Mouse (Mus musculus): Measurements from ENCODE around the gene Ffar3. TPM values are rescaled to one million over a fixed set of nuclear protein-coding genes. Genes with fewer than 3 reads are reported as not detected.

Gene Ffar3
- polyA plus RNA-seq, 1 experiment from 2014 or later: not detected

DNA sequence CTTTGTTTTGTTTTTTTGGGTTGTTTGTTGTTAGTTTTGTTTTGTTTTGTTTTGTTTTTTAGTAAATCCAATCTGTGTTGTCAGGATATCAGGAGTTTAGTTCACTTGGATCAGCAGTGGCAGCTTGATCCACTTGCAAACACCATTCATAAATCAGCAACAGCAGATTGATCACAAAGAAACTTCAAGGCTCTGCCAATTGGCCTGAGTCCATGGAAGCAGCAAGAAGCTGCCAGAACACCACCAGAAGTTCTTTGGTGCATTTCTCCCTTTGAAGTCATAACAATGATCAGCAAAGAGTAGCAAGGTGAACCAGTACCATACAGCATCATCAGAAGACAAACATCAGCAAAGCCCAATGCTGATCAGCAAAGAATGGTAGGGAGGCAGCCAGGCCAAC lies 28.1 kb upstream of the Ffar3 start:
- H3K9ac ChIP-seq (replicated peaks; ENCODE audit: low read depth, low read length): no peak overlapping the region

DNA sequence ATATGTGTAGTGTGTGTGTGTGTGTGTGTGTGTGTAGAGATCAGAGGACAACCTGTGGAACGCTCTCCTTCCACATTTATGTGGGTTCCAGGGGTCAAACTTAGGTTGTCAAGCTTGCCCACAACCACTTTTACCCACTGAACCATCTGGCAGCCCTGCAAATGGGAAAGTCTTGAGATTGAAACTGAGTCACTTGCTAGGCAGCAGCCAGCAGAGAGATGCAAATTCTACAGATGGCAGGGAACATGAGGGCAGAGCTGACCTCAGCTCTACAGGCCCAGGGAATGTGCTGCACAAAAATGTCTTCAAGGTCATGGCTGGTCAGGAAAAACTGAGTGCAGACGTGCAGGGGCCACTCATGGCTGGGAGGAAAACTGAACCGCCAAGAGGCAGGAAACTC lies 25.4 kb upstream of the Ffar3 start:
- ATAC-seq (ENCODE audit: low read depth): no peak

More for the DNA sequence above, 28.1 kb upstream of the Ffar3 start:
- Histone ChIP-seq H3K4me1 (ENCODE audit: control insufficient read depth, insufficient read depth, low read length) (no peaks in the 10 kb centered on the region), H3K4me2 (ENCODE audit: low read depth, low read length) (no peak overlapping the region), H3K9me3 (ENCODE audit: control insufficient read depth, low read length) (no peaks in the 10 kb centered on the region), H3K27ac (ENCODE audit: low read depth, low read length) (no peak overlapping the region), H3K4me3 (ENCODE audit: low read depth, low read length) (no peak overlapping the region), H3K36me3 (ENCODE audit: control insufficient read depth, insufficient read depth, low read length) (no peaks in the 10 kb centered on the region), H3K27me3 (ENCODE audit: control insufficient read depth, insufficient read depth, low read length) (no peaks in the 10 kb centered on the region)
- no peak for ATAC-seq (ENCODE audit: low read depth)

DNA sequence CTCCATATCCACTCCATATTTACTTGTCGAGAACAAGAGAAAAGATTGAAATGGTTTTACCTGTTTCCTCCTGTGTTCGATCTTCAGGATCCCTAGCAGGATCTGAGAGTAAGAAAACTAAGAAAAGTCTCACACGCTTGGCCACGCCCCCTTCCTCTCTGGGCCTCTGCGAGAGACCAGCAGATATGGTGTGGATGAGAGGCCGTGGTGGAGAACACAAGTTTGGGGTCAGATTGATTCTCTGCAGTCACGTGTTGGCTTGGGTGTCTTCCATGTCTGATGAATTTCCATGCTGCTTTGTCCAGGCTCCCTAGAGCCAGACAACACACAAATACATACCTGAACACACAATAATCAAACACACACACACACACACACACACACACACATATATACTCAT lies 24.2 kb upstream of the Ffar3 start, which contains the start of gene Cd22:
Cd22 (minus strand) TSS at position 167 of the 400 bp plus-strand sequence.
- no peaks in the 10 kb centered on the region for H3K36me3 ChIP-seq (ENCODE audit: control insufficient read depth, insufficient read depth, low read length)
- H3K27me3 ChIP-seq (ENCODE audit: control insufficient read depth, insufficient read depth, low read length): no peaks in the 10 kb centered on the region
- no peak within 1 kb of the TSS for H3K4me3 ChIP-seq (ENCODE audit: low read depth, low read length)
- no peaks in the 10 kb centered on the region for H3K9me3 ChIP-seq (ENCODE audit: control insufficient read depth, low read length)
- no peak within 1 kb of the TSS for H3K4me2 ChIP-seq (ENCODE audit: low read depth, low read length)
- H3K4me1 ChIP-seq (ENCODE audit: control insufficient read depth, insufficient read depth, low read length): no peaks in the 10 kb centered on the region
- H3K9ac ChIP-seq (replicated peaks; ENCODE audit: low read depth, low read length): no peak within 1 kb of the TSS
- no peak for ATAC-seq (ENCODE audit: low read depth)
- 80% methylated on average over 7 of the region's 7 CpGs for WGBS
- no peak within 1 kb of the TSS for H3K27ac ChIP-seq (ENCODE audit: low read depth, low read length)

More for the DNA sequence above, 25.4 kb upstream of the Ffar3 start:
- Histone ChIP-seq H3K27me3 (ENCODE audit: control insufficient read depth, insufficient read depth, low read length) (no peaks in the 10 kb centered on the region), H3K4me3 (ENCODE audit: low read depth, low read length) (no peak overlapping the region), H3K36me3 (ENCODE audit: control insufficient read depth, insufficient read depth, low read length) (no peaks in the 10 kb centered on the region), H3K4me2 (ENCODE audit: low read depth, low read length) (no peak overlapping the region), H3K9ac (replicated peaks; ENCODE audit: low read depth, low read length) (no peak overlapping the region), H3K9me3 (ENCODE audit: control insufficient read depth, low read length) (no peaks in the 10 kb centered on the region), H3K4me1 (ENCODE audit: control insufficient read depth, insufficient read depth, low read length) (no peaks in the 10 kb centered on the region), H3K27ac (ENCODE audit: low read depth, low read length) (no peak overlapping the region)
- WGBS: 91% methylated on average over 3 of the region's 3 CpGs

DNA sequence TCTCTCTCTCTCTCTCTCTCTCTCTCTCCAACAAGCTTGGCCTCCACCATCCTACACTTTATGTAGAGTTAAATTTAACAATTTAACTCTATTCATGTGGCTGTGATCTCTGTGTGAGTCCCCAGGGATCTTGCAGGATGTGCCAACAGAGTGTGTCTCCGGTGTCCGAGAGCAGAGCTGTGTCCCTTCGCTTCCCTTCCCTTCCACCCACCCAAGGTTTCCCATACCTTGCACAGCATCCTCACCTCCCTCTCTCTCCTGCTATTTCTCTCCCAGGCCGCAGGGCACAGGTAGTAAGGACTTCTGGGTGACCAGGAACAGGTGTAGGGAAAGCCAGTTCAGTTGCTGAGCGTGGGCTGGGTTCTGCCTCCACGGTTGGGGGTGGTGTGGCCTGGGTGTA lies 23.0 kb upstream of the Ffar3 start:
- Histone ChIP-seq H3K4me2 (ENCODE audit: low read depth, low read length) (no peak overlapping the region), H3K4me1 (ENCODE audit: control insufficient read depth, insufficient read depth, low read length) (no peaks in the 10 kb centered on the region), H3K36me3 (ENCODE audit: control insufficient read depth, insufficient read depth, low read length) (no peaks in the 10 kb centered on the region), H3K9ac (replicated peaks; ENCODE audit: low read depth, low read length) (no peak overlapping the region), H3K4me3 (ENCODE audit: low read depth, low read length) (no peak overlapping the region), H3K9me3 (ENCODE audit: control insufficient read depth, low read length) (no peaks in the 10 kb centered on the region), H3K27ac (ENCODE audit: low read depth, low read length) (no peak overlapping the region), H3K27me3 (ENCODE audit: control insufficient read depth, insufficient read depth, low read length) (no peaks in the 10 kb centered on the region)
- 78% methylated on average over 6 of the region's 6 CpGs for WGBS
- ATAC-seq (ENCODE audit: low read depth): no peak

DNA sequence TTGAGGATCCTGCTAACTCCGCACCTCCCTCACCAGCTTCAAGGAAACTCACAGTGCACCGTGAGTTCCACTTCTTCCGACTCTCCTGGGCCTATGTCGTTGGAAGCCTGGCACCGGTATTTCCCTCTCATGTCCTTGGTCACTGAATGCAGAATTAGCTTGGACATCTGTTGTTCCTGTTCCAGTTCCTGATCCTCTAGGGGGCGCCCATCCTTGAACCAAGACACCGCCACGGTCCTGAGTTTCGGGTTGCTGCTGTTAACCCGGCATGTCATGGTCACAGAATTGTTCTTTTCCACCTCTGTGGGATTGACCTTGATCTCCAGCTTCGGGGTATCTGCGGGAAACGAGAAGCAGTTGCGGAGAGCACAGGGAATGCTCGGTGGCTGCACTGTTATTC lies 17.1 kb upstream of the Ffar3 start:
- H3K9ac ChIP-seq (replicated peaks; ENCODE audit: low read depth, low read length): no peak overlapping the region
- no peak overlapping the region for H3K27ac ChIP-seq (ENCODE audit: low read depth, low read length)
- no peak for ATAC-seq (ENCODE audit: low read depth)
- H3K27me3 ChIP-seq (ENCODE audit: control insufficient read depth, insufficient read depth, low read length): no peaks in the 10 kb centered on the region; the same call in 1 of the 2 replicates
- no peaks in the 10 kb centered on the region for H3K4me1 ChIP-seq (ENCODE audit: control insufficient read depth, insufficient read depth, low read length)
- no peaks in the 10 kb centered on the region for H3K9me3 ChIP-seq (ENCODE audit: control insufficient read depth, low read length)
- no peak overlapping the region for H3K4me3 ChIP-seq (ENCODE audit: low read depth, low read length)
- H3K4me2 ChIP-seq (ENCODE audit: low read depth, low read length): peak overlapping the region; percentile 29
- 18% methylated on average over 15 of the region's 15 CpGs for WGBS
- H3K36me3 ChIP-seq (ENCODE audit: control insufficient read depth, insufficient read depth, low read length): no peaks in the 10 kb centered on the region

DNA sequence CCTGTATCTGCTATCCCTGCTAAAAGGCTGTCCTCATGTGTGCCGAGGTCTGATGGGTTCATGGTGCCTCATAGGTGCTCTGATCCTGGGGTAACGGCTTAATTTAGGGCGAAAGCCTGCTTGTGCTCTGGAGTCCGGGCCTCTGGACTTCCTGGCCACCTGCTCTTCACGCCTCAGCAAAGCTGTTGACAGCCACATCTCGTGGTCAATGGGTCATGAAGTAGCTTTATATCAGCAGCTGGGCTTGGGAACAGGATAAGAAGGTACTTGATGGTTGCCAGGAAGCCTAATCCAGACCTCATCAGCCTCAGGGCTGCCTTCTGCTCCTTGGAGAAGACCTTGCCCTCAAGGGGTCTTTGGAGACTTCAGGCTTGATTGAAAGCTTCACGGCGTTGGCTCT lies 7.4 kb upstream of the Ffar3 start:
- no peak for ATAC-seq (ENCODE audit: low read depth)
- no peaks in the 10 kb centered on the region for H3K4me1 ChIP-seq (ENCODE audit: control insufficient read depth, insufficient read depth, low read length)
- no peaks in the 10 kb centered on the region for H3K9me3 ChIP-seq (ENCODE audit: control insufficient read depth, low read length)
- whole genome bisulfite sequencing: 80% methylated on average over 8 of the region's 8 CpGs
- no peak overlapping the region for H3K27ac ChIP-seq (ENCODE audit: low read depth, low read length)
- no peak overlapping the region for H3K4me2 ChIP-seq (ENCODE audit: low read depth, low read length)
- no peak overlapping the region for H3K4me3 ChIP-seq (ENCODE audit: low read depth, low read length)
- H3K36me3 ChIP-seq (ENCODE audit: control insufficient read depth, insufficient read depth, low read length): no peaks in the 10 kb centered on the region
- H3K9ac ChIP-seq (replicated peaks; ENCODE audit: low read depth, low read length): no peak overlapping the region
- no peaks in the 10 kb centered on the region for H3K27me3 ChIP-seq (ENCODE audit: control insufficient read depth, insufficient read depth, low read length)

DNA sequence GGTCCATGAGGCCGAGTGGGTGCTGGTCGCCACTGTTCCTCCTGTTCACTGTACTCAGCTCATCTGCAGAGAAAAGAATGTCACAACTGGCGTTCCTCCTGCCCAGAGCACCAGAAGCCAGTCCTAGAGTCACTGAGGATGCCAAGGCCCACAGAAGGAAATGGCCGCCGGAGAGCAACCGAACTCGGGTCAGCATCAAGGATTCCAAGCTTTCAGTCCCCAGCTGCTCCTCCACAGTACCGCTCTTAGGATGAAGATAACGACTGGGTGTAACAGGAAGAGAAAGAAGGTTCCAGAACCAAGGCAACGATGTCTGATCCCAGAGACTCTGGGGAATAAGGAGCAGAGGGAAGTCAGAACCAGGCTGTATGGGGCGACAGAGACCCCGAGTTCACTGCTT lies 5.5 kb upstream of the Ffar3 start, which contains the start of gene Ffar1:
Ffar1 (minus strand) TSS at position 101 of the 400 bp plus-strand sequence.
- no peak for ATAC-seq (ENCODE audit: low read depth)
- WGBS: 92% methylated on average over 12 of the region's 12 CpGs
- no peak within 1 kb of the TSS for H3K4me2 ChIP-seq (ENCODE audit: low read depth, low read length)
- H3K36me3 ChIP-seq (ENCODE audit: control insufficient read depth, insufficient read depth, low read length): no peaks in the 10 kb centered on the region
- H3K4me3 ChIP-seq (ENCODE audit: low read depth, low read length): no peak within 1 kb of the TSS
- H3K27ac ChIP-seq (ENCODE audit: low read depth, low read length): no peak within 1 kb of the TSS
- no peaks in the 10 kb centered on the region for H3K27me3 ChIP-seq (ENCODE audit: control insufficient read depth, insufficient read depth, low read length)
- H3K9me3 ChIP-seq (ENCODE audit: control insufficient read depth, low read length): no peaks in the 10 kb centered on the region
- no peaks in the 10 kb centered on the region for H3K4me1 ChIP-seq (ENCODE audit: control insufficient read depth, insufficient read depth, low read length)
- no peak within 1 kb of the TSS for H3K9ac ChIP-seq (replicated peaks; ENCODE audit: low read depth, low read length)

DNA sequence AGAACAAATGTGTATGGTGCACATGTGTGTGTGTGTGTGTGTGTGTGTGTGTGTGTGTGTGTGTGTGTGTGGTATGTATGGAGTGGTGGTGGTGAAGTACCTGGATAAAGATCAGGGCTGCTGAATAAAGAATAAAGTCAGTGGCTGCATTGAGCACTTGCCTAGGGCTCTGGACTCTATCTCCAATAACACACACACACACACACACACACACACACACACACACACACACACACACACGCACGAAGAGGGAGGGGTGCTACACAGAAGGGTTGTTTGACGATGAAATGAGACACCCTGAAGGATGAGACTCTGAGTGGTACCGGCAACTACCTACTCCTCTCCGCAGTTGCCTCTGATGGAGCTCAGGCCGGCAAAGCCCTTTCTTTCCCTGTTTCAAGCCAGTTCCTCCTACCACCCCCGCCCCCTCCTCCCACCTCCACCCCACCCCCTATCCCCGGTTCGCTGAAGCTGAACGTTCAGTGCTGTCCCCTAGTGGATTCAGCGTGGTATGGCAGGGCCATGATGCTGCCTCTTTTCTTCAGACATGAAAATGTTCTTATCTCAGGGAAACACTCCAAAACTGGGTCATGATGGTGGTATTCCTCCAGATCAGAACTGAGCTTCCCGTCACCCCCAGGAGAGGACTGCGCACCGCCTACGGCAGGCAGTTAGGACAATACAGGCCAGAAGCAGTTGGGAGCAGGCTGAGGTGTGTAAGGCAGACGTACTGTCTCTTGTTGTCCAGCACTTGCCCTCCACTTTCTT lies 3.8 kb upstream of the Ffar3 start:
- peak; percentile 85 for ATAC-seq (ENCODE audit: low read depth)
- Histone ChIP-seq H3K4me1 (ENCODE audit: control insufficient read depth, insufficient read depth, low read length) (no peaks in the 10 kb centered on the region), H3K27me3 (ENCODE audit: control insufficient read depth, insufficient read depth, low read length) (no peaks in the 10 kb centered on the region), H3K36me3 (ENCODE audit: control insufficient read depth, insufficient read depth, low read length) (no peaks in the 10 kb centered on the region), H3K4me3 (ENCODE audit: low read depth, low read length) (peak overlapping the region; percentile 8; the same call in 1 of the 2 replicates), H3K27ac (ENCODE audit: low read depth, low read length) (no peak overlapping the region), H3K4me2 (ENCODE audit: low read depth, low read length) (peak overlapping the region; percentile 34), H3K9me3 (ENCODE audit: control insufficient read depth, low read length) (no peaks in the 10 kb centered on the region), H3K9ac (replicated peaks; ENCODE audit: low read depth, low read length) (no peak overlapping the region)
- 10% methylated on average over 14 of the region's 16 CpGs for WGBS

DNA sequence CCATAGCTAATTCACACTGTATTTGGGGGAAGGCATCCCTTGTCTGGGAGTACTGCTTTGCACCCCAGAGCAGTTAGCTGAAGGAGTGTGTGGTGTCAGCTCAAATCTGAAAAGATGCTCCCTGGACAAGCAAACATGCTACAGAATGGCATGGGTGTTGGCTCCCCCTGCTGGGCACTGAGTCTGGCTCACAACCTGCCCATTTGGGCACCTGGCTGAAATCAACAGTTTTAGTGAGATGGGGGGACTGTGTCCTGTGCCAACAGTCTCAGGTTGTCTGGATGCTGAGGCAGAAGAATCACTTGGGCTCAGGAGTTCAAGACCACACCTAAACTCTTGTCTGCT lies 3.3 kb upstream of the Ffar3 start:
- H3K27ac ChIP-seq (ENCODE audit: low read depth, low read length): no peak overlapping the region
- ATAC-seq (ENCODE audit: low read depth): peak; percentile 77
- no peaks in the 10 kb centered on the region for H3K27me3 ChIP-seq (ENCODE audit: control insufficient read depth, insufficient read depth, low read length)
- H3K4me1 ChIP-seq (ENCODE audit: control insufficient read depth, insufficient read depth, low read length): no peaks in the 10 kb centered on the region
- H3K4me3 ChIP-seq (ENCODE audit: low read depth, low read length): no peak overlapping the region
- H3K9ac ChIP-seq (replicated peaks; ENCODE audit: low read depth, low read length): no peak overlapping the region
- H3K9me3 ChIP-seq (ENCODE audit: control insufficient read depth, low read length): no peaks in the 10 kb centered on the region
- no peaks in the 10 kb centered on the region for H3K36me3 ChIP-seq (ENCODE audit: control insufficient read depth, insufficient read depth, low read length)
- H3K4me2 ChIP-seq (ENCODE audit: low read depth, low read length): no peak overlapping the region; the same call in 1 of the 2 replicates

Data from neural tube, embryonic 14.5 days (tissue).